Mouse (Mus musculus) lung, adult 18-20 months (tissue): ENCODE data around the gene Ryk.
"Not testable (repeated sequence)": the region's sequence is repeated elsewhere in the genome, so short reads cannot be mapped to it uniquely, and the experiment has no call there.

Experiments used
- DNase-seq, 2 experiments: peaks; one replicate each; pipeline ENCODE4 v3.0.0; 2022; ENCODE audit warnings: mixed read lengths in 2 of 2

The Ryk gene

DNA sequence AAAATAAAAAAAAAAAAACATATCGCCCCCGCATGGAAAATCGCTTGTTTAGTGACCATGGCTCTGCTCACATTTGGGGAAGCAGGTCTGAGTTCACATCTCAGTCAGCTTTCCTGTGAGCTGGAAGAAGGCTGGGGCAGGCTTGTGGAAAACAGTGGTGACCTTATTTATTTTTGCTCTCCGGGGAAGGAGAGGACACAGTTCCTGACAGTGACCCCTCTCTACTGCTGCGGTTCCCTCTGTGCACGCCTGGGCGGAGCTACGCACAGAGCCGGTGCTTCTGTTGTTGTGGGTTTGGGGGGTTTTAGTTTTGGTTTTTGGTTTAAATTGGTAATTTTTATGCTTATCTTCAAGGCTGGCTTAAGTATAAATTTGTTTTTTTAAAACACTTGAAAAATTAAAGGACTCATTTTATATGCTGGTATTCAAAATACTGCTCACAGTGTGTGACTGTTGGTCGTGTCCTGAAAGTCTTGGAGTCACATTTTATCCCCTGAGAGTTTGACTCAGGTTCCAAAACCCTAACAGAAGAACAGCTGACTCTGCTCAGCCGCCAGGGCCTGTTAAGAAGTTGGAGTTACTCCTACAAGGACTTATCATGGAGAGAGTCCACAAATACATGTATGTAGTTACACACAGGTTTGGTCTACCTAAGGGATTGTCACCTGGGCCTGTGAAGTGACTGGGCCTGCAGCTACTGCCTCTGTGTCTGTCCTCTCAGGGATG, 73.0 kb downstream of the Ryk start:
- no peak for DNase-seq

DNA sequence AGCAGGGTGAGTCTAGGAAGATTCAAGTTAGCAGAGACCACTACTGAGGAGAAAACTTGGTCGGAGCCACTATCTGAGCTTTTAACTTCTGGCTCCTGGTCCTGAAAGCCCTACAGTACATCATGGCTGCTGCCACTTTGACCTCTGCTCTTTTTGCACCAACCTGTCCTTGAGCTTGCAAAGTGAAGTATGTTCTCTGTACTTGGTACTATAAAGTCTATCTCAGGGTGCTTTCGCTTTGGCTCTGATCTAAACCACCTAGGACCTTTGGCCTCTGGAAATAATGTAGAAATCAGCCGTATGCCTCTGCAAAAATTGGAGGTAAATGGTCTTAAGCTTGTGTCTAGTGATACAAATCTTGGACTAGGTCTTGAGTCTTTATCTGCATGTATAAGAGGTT, 76.8 kb downstream of the Ryk start:
- DNase-seq, result no peak

DNA sequence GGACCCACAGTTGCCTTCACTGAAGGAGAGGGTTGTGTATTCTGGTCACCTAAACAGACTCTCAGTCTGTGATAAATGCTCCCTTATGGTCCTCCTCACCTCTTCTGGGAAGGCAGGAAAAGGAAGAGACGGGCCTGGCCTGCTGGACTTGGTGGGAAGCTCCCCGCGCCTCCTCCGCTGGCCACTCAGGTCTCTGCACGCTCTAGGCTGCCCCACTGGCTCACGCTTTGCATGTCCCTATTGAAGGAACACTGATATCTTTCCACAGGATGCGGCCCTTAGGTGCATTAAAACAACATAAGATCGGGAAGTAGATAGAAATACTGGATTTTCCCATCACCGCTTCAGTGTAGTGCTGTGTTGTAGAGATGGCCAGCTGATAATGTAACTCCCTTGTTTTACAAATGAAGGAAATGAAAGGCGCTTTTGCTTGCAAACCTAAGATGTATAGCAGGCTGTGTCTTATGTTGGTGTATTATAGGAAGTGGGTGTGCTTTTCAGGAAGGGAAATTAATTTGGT, 77.9 kb downstream of the Ryk start:
- DNase-seq, result peak; percentile 26 to 61

DNA sequence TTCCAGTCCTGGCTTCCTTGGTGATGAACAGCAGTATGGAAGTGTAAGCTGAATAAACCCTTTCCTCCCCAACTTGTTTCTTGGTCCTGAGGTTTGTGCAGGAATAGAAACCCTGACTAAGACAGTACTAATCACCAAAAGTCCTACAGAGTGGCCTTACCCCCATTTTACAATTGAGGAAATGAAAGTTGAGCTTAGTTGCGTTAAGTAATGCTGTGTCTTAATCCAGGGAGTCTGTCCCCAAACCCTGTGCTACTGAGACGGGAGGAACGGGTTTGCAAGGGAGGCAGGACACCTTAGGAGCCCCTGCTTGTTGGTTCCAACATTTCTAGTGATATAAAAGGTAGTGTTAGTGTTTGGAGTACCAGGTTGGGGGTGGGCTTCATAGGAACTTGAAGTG, 78.9 kb downstream of the Ryk start:
- DNase-seq, result not testable (repeated sequence)

DNA sequence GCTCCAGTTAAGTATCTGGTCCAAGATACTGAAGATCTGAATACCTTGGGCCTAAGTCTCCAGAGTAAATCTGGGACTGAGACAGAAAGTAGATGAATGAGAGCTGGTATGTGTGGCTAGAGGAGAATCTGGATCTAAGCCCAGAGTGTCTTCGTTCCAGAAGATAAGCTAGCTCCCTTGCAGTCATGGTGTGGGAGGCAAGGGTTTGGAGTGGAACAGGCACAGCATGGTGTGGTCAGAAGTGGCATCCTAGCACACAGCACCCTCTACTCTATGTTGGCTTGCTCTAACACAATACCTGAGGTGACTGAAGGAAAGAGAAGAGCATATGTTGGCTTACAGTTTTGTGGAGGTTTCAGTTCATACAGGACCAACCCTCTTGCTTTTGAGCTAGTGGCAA, 79.9 kb downstream of the Ryk start:
- DNase-seq, result no peak

DNA sequence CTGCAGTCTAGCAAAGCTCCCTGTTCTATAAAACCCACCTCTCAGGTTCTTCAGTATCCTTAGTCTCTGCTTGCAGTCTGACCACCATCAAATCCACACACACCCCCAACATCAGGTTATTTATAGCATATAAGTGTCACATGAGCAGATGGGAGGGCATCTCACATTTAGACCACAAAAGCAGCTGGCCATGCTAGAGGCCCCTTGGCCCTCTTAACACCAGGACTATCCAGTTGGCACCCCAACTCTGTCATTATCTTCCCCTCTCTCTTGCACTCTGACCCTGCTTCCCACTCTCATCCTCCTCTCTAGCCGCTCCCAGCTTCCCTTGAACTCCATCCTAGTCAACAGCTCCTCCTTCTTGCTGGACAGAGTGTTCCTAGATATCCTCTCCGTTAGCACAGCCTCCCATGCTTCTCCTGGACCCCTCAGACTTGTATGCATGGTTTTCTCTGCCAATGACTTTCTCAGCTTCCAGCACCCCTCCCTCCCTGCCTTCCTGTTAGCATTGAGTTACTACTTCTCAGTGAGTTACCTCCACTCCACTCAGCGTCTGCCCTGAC, 80.7 kb downstream of the Ryk start:
- DNase-seq, result no peak

DNA sequence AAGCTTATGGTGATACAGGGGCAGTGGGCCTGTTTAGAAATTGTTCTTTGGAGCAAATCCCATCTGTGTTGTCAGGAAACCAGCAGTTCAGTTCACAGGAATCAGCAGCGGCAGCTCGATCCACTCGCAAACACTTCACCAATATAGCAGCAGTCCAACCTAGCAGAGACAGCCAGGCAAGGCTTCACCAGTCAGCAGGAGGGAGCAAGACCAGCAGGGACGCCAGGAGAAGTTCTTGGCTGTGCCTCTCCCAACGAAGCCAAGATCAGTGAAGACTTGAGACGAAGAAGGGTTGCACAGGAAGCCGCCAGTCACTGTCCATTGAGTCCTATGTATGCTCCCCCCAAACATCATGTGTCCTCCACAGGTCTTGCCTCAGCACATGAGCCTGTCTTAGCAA, 81.4 kb downstream of the Ryk start:
- DNase-seq, result peak; percentile 30 to 53

DNA sequence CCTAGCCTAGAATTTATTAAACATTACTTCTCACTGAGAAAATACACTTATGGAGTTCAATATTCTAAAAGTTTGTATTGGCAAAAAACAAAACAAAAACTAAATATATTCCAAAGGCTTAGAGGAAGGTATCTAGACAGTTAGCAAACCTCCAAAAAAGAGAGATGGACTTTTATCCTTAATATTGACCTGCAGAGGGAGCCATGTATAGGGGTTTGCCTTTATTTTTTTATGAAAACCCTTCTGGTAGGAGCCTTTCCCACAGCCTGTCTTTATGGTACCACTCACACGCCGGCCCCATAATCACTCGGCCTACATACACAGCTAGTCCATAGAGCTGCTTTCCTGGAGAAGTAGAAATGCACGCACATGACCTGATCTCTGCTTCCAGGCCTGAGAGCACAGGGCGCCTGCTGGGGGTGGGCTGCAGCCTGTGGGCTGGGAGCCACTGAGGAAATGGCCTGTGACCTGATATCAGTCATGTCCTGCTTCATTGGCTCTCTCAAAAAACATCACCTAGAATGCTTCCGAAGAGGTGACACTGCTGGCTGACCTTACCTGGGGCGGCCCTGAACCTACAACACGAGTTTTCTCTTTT, 82.9 kb downstream of the Ryk start:
- DNase-seq, result no peak

DNA sequence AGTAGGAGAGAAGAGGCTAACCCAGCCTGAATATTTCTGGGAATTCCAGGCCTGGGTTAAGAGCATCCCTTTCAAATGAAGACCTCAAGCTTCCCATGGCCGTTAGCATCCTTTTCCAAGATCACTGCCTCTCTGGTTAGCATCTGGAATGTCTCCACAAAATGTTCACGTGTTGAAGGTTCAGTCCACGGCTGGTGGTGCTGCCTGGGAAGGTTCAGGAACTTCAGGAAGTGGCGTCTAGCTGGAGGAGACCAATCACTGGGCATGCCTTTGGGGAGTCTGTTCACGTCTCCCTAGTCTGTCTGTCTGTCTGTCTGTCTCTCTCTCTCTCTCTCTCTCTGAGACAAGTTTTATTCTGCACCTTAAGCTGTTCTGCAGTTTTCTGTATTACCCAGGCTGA, 84.8 kb downstream of the Ryk start:
- no peak for DNase-seq

DNA sequence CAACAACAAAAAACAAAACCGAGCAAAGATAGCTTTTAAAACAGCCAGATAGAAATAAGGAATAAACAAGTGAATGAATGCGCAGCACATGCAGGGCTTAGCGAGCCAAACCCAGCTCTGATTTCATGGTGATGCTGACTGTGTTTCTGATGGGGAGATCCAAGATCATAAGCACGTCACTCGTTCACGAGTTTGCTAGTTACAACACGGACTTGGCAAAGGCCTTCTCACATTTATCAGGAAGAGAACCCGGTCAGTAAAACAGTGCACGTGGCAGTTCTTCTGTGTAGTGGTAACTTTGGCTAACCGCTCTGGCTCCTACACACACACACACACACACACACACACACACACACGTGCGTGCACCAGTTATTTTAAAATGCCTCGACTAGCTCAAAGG, 87.1 kb downstream of the Ryk start:
- peak in 1 of 2 experiments; percentile 49 for DNase-seq

DNA sequence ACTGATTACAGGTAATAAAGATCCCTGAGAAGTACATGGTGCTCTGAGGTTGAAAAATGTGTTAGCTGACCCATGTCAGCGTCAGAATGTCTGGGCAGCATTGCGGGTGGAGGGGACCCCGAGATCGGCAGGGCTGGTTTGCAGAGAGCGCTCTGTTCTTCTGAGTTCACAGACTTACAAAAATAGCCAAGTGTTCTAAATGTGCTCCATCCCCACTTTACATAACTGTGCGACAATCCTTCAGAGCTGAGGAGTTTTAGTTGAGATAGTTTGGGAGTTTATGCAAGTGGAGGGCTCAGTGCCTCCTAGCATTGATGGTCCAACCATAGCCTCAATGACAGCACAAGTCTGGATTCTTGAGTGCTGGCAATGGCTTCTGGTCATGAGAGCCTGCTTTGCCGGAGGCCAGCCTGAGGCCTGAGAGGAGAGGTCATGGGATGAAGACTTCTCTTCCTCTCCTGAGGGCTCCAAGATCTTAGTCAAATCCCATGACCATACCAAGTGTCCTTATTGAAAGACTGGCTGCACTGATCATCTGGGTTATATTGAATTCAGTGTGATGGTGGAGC, 88.2 kb downstream of the Ryk start:
- DNase-seq, result no peak

DNA sequence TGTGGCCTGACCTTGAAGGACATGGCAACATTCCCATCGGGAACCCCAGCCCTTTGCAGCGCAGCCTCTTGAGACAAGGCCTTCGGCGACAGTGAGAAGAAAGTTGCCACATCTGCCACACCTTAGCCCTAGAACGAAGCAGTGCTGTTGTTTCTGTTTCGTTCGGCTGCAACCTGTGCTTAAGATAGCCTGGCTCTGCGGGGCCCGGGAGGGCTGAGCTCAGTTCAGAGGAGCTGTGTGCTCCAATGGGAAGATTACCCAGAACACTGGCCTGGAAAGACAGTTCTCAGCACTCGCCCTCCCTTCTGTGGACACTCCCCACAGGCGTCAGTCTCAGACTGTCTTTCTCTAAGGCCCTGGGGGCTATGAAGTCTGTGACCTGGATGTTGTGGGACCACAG, 89.1 kb downstream of the Ryk start:
- DNase-seq, result no peak

DNA sequence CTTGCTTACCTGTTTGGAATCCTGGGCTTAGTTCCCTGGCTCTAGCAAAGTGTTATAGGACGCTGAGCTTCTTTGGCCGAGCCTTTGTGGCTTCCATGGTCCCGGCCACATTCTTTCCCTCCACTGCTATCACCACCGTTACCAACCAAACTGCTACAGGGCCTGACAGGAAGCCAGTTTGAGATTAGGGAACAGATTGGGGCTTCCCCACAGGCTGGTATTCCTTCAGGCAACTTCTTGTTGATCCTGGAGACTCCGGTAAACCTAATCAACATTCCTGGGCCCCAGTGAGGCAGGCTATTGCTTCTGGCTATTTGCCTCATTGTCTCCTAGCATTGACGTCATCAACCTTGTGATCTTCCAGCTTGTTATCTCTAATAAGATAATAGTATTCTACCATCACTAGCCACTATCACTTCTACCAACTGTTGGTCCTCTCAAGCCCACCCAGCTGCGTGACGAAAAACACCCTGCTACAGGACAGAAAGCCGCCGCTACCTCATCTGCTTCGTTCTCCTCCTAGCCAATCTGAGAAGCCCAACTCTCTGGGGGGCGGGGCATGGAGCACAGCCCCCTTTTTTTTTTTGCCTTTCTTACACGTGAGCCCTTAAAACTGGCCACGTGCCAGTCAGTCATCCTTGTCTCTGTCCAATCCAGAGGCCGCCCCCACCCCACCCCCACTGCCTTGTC, 90.1 kb downstream of the Ryk start:
- no peak for DNase-seq

DNA sequence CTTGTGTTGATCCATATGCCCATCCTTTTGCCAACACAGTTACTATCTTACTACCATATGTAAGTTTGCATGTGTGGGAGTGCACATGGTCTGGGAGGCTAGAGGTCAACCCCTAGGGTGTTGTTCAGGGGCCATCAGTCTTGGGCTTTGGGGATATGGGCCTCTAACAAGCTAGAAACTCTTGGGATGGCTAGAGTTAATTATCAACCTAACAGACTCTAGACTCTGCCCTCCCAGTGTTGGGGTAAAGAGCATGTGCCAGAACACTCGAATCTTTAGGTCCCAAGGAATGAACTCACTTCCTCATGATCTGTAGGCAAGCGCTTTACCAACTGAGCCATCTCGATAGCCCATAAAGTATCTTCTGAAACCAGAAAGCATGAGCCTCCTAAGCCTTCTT, 91.4 kb downstream of the Ryk start:
- no peak for DNase-seq

DNA sequence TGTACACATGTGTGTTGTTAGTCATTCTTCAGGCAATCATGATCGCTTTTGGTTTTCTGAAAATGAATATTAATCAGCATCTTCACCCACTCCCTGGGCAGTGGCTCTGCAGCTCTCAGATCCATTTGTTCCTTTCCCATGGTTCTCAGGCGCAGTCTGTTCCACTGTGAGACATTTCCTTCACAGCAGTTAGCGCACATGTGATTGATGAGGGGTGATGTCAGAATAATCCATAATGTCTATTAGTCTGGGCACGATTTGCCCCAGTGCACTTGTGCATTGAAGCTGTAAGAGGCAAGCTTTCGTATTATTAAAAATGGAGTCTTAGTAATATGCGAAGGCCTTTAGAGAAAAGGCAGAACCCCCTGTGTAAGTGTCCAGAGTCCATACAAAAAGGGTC, 95.1 kb downstream of the Ryk start:
- no peak for DNase-seq

DNA sequence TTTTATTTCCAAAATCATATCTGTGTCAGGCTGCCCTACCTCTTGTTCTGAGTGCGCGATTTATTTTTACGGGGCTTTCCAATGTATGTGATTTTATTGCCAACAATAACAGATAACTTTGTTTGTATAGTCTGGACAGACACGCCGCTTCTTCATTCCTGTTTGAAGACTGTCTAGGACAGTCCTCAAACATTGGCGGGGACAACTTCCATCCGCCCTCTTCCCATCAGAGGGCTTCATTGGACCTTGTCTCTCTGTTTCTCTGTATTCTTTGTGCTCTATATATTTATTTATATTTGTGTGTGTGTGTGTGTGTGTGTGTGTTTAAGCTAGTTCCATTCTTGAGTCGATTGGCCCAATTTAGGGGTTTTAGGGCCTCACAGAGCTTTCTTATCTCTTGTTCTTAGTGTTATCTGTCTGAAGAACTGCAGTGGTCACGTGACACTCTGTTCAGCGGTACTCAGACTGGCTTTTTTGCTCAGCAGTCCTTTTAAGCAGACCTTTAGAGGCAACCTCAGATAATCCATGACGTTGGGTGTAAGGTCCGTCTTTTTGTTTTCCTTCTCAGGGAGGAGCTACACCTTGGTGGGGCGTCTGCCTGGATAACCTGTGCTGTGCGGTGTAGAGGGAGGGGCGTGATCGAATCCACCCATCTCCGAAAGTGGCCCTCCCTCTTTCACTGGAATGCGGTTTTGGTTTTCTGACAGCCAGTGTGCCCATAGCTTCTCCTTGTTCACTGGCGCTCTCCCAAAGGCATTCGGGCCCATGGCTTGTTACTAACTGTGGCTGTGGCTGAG, 99.4 kb downstream of the Ryk start:
- peak; percentile 40 to 53 for DNase-seq

DNA sequence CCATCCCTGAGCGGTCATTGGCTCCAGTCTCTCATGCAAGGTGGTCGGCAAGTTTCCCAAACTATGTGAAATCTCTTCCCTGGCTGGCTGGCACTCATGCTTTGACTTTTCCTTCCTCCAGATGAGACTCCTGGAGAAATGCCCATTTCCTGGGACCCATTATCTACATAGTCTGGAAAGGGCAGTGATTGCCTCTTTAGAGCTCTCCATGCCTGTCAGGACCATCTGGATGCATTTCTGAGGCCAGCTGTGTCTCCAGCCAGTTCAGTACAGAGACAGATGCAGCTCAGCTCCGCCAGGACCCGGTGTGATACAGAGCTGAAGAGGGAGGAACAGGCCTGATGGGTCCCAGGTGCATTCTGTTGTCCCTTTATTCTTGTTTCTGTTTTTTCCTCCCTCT, 107.5 kb downstream of the Ryk start:
- no peak for DNase-seq

DNA sequence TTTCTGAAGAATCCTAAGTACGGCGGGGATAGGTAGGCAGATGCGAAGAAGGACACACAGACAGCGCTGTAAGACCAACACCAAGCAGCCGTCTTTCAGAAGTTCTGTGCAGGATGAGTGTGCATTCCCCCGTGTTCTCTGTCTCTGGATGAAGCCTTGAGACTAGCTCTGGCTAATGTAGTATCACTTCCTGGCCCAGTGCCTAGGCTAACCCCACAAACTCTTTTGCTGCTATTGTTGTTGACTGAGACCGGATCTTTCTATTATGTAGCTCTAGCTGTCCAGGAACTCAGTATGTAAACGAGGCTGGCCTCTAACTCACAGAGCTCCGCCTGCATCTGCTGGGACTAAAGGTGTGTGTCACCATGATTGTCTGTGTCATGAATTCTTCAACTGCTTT, 110.2 kb downstream of the Ryk start:
- peak in 1 of 2 experiments; percentile 22 for DNase-seq

DNA sequence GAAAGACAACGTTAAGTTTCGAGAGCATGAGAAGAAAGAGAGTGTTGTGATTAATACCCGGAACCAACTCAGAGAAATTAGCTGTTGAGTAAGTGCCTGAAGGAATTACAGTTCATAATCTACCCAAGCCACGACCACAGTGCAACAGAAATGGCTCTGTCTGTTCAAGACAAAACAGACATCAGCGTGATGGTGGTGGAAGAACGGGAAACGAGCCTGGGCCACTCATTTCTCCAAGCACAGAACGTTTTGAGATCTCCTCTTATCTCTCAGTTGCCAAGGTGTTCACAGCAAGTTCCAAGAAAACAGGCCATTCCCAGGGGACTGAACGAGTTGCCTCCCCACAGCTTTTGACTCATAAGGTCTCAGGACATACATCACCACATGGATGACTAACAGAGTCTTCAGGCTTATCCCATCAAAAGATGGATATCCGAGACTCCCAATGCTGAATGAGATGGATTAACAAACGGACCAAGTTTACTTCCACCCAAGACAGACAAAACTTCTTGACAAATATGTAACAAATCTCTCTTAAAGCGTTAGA, 111.8 kb downstream of the Ryk start:
- DNase-seq, result no peak

DNA sequence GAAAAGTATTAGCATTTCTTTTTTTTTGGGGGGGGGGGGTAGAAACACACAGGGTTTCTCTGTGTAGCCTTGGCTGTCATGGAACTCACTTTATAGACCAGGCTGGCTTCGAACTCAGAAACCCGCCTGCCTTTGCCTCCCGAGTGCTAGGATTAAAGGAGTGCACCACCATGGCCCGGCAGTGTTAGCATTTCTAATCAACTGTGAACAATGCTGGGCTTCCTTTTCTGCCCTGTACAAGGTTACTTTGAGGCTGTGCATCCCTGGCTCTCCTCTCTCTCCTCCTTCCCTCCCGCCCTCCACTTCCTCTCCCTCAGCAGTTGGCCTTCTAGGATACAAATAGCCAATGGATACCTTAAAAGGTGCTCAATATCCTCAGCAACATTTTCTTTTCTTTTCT, 114.0 kb downstream of the Ryk start:
- no peak for DNase-seq

DNA sequence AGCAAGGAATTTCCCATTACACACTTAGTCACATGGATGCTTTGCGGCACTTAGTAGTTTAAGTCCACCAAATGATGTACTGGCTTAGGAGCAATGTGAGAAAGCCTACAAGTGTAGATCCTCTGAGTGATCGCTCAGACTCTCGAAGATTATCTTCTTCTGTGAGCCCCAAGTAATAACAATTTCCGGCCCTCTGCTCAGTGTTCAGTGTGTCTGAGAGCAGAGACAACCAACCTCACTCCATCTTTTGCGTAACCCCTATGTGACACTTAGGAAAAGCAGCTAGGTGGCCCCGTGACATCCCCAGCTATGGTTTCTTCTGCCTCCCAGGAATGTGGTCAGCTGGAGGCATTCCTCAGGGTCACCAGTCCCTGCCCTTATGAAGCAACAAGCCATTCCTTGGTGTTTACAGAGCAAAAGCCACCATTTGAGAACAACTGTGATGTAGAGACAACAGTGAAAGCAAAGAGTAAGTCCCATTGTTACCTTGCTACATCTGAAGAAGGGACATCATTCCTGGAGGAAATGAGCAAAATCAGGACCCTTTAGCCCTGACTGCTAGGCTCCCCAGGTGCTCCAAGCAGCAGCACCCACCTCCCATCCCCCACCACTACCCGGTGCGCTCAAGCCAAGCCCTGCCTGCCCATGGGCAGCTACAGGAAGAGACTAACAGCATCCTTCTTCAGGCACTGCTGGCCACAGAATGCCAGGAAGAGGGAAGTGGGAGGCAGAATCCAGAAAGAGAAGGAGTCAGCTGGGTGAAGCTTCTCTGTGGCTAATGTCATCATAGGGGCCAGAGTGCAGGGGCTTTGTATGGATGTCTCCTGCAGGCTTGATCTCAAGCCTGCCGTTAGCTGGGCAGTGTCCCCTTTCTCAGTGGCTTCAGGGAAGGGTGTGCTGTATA, 116.6 kb downstream of the Ryk start:
- DNase-seq, result no peak
